ENCODE assay signal across 17 mouse cellular contexts in genomic region chr17:88860576-88860975, GRCm38 (mm10).
DNase-seq lines count a peak whose midpoint lies in the region; ATAC-seq lines count a peak whose summit lies in the region.
"Had no signal": no experiment of that assay in that cellular context is flagged by ENCODE, and none has a peak within 500 bp of the region (broad histone marks: within the 10 kb centered on the region; RNA-seq: fewer than 3 reads in every experiment).

No protein-coding gene starts in this region.

- DNase-seq in cerebellum, adult 9-10 months: peak; percentile 7
- DNase-seq in cerebellum, postnatal 14 days: peak; percentile 69 to 72
- no peak for DNase-seq in cerebellum, adult 18-20 months
- peak; percentile 19 to 48 for DNase-seq in cerebellum, postnatal 25 days
- DNase-seq: adrenal gland, postnatal 10 days; adrenal gland, postnatal 36 days; B cell, adult 2 months; gastrocnemius, postnatal 10 days; gastrocnemius, postnatal 36 days; kidney, adult 2 months had no signal

- no peak for ATAC-seq in cerebellum, adult (ENCODE audit: insufficient number of reproducible peaks, low FRiP score, low TSS enrichment)
- no peak for ATAC-seq in granulocyte monocyte progenitor cell, adult 5-6 weeks (replicated peaks; ENCODE audit: poor library complexity, severe bottlenecking)
- ATAC-seq: forebrain, embryonic 13.5 days; forebrain, embryonic 16.5 days; hindbrain, embryonic 16.5 days; intestine, postnatal 0 days; Patski had no signal

Comparison
In these comparisons a context has a peak if more than half of its experiments do, and no peak if none do; other contexts are left out.
1. DNase-seq: peak in cerebellum, adult 9-10 months (single experiment), cerebellum, postnatal 14 days (2 of 2) and cerebellum, postnatal 25 days (2 of 2); none in cerebellum, adult 18-20 months (0 of 2).